Mouse (Mus musculus) heart, adult 9 months (tissue): ENCODE results near the gene Cntn3.
"Not testable (repeated sequence)": the region's sequence is repeated elsewhere in the genome, so short reads cannot be mapped to it uniquely, and the experiment has no call there.

Source experiments
- DNase-seq, 2 experiments: peaks; one replicate each; pipeline ENCODE4 v3.0.0; 2022; ENCODE audit warnings: low spot score in 2 of 2

The Cntn3 gene

GRCm38 (mm10) chr6:102573001-102573400, at the start of gene Cntn3:
TSS of gene Cntn3 (minus strand) at chr6:102573101.
- not testable (repeated sequence) for DNase-seq

- DNase-seq, result no peak
Observed at GRCm38 (mm10) chr6:102600773-102601172, 27.9 kb upstream of the Cntn3 start.

GRCm38 (mm10) chr6:102597756-102598155, 24.9 kb upstream of the Cntn3 start:
- DNase-seq, result no peak

GRCm38 (mm10) chr6:102590151-102590550, 17.2 kb upstream of the Cntn3 start:
- DNase-seq, result no peak

GRCm38 (mm10) chr6:102589311-102589710, 16.4 kb upstream of the Cntn3 start:
- no peak for DNase-seq

- DNase-seq, result no peak
Observed at GRCm38 (mm10) chr6:102586056-102586455, 13.2 kb upstream of the Cntn3 start.

GRCm38 (mm10) chr6:102583578-102583977, 10.7 kb upstream of the Cntn3 start:
- no peak for DNase-seq

- no peak for DNase-seq
Observed at GRCm38 (mm10) chr6:102567496-102567895, 5.4 kb downstream of the Cntn3 start.

GRCm38 (mm10) chr6:102565228-102565627, 7.7 kb downstream of the Cntn3 start:
- DNase-seq, result no peak

GRCm38 (mm10) chr6:102564011-102564731, 8.7 kb downstream of the Cntn3 start:
- no peak for DNase-seq

GRCm38 (mm10) chr6:102563431-102563830, 9.5 kb downstream of the Cntn3 start:
- DNase-seq, result no peak

- no peak for DNase-seq
Observed at GRCm38 (mm10) chr6:102557521-102557920, 15.4 kb downstream of the Cntn3 start.

- no peak for DNase-seq
Observed at GRCm38 (mm10) chr6:102556497-102556896, 16.4 kb downstream of the Cntn3 start.

GRCm38 (mm10) chr6:102555814-102556437, 17.0 kb downstream of the Cntn3 start:
- DNase-seq, result no peak

GRCm38 (mm10) chr6:102555067-102555657, 17.7 kb downstream of the Cntn3 start:
- no peak for DNase-seq

GRCm38 (mm10) chr6:102541633-102542412, 31.1 kb downstream of the Cntn3 start:
- no peak for DNase-seq

- DNase-seq, result no peak
Observed at GRCm38 (mm10) chr6:102535599-102535998, 37.3 kb downstream of the Cntn3 start.

- DNase-seq, result no peak
Observed at GRCm38 (mm10) chr6:102523037-102523436, 49.9 kb downstream of the Cntn3 start.

GRCm38 (mm10) chr6:102520977-102521376, 51.9 kb downstream of the Cntn3 start:
- no peak for DNase-seq

GRCm38 (mm10) chr6:102515231-102515630, 57.7 kb downstream of the Cntn3 start:
- no peak for DNase-seq

- no peak for DNase-seq
Observed at GRCm38 (mm10) chr6:102512085-102512484, 60.8 kb downstream of the Cntn3 start.

- DNase-seq, result no peak
Observed at GRCm38 (mm10) chr6:102485509-102485908, 87.4 kb downstream of the Cntn3 start.
